Mouse (Mus musculus): ENCODE results near the gene Rad51d.

The Rad51d gene

DNA sequence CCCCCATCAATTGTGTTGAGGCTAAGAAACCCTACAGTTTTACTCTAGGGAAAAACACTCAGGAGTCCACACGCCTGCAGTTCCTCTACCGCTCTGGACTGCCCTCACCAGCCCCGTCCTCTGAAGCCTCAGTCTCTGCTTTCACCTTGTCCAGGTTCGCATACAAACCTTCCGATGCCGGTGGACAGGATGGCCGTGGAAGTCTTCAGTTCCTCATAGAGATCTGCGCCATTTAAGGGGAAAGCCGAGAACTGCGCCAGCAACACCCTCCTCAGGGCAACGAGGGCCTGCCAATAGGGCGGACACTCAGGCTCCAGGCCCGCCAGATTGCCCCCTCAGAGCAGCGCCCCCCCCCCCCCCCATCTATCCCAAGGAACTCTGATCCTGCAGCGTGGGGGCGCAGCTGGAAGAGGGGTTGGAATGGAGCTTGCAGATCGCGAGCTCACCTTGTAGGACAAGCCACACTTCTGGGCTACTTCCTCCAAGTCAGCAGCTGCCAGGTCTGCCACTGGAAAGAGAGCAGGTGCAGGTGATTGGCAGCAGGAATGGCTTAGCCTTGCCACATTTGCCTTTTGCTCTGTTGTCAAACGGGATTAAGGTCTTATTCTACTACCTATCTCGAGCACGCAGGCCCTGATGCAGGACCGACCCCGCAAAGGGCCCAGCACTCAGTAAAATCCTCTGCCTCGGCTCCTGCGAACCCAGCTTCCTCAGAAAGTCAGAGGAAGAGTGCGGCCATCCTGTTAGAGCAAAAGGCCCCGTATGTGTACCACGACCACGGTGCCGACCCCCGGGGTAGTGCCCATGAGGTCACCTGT, 681 bp downstream of the Rad51d start:
- no peak for DNase-seq

DNA sequence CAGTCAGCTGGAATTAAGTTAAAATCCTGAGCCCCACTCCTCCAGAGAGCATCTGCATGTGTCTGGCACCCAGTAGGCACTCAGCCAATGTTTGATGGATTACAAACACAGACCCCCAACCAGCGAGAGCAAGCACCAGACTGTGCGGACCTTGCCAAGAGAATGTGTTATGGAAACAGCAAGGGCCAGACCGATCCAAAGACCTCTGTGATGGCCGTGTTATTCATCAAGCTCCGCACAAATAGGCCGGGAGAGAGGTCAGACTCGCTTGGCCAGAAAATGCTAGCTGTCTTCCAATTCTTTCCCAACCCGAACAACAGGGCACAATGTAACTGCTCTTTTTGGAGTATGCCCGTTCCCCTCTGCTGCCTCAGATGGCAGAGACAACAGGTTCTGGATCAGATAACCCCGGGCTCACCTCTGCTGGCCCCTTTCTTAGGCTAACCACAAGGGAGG, 1.9 kb downstream of the Rad51d start:
- DNase-seq = no peak

DNA sequence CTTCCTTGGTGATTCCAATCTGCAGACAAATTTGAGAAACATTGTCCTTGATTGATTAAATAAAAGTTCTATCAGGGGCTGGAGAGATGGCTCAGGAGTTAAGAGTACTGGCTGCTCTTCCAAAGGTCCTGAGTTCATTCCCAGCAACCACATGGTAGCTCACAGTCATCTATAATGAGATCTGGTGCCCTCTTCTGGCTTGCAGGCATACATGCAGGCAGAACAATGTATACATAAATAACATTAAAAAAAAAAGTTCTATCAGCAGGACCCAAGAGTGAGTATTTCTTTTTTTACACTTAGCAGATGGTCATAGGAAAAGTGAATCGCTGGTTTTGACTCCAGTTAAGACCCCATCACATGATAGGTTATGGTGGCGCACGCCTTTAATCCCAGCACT, 3.9 kb downstream of the Rad51d start:
- no peak for DNase-seq

DNA sequence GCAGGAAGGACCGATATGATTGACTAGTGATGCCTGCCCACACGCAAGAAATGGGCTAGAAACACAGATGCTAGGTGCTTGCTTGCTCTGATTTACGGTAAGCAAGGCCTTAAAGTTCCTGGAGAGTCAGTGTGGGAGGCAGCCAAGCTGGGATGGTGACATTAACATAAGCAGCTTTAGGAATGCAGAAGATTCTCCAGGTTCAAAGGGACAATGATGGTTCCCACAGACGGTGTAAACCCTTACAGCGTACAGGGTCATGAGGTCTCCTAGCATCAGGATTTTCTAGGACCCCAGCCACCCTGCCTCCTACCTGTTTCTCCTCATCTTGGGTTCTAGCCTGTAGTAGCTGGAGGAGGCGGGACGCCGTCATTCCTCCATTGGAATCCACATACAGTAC, 7.2 kb downstream of the Rad51d start:
- DNase-seq = no peak

DNA sequence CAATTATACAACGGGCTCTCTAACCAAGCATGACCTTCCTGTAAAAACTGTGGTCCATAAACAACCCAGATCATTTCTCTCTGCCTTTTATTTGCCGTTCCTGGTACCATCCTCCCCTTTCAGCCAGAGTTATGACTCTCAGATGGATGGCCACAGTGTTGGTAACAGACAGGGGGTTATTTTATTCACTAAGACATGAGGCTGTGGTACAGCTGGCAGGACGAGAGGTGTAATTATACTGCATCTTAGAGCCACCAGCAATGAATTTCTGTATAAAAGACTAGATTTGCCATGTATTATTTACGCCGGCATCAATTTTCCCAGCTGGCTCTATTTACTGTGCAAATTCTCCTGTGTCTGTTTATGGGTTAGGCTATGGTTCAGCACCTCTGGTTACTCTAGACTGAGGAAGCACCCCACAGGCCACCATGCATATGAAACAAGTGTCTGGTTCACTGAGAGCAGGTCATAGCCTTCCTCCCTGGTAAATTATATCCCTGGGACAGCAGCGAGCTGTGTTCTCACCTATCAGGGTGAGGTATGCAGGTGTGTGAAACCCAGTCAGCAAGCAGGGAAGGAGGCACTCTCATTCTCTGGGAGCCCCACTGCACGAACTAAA, 12.6 kb downstream of the Rad51d start:
- no peak for DNase-seq

DNA sequence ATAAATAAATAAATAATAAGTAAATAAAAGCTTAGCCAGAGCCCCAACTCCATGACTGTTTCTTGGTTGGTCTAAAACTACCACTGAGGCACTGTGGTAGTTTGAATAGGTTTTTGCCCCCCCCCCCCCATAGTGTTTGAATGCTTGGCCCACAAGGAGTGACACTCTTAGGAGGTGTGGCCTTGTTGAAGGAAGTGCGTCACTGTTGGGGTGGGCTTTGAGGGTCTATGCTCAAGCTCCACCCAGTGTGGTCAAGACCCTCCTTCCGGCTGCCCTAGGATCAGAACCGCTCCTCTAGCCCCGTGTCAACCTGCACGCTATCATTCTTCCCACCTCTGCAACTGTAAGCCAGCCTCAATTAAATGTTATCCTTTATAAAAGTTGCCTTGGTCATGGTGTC, 14.8 kb downstream of the Rad51d start:
- no peak for DNase-seq

DNA sequence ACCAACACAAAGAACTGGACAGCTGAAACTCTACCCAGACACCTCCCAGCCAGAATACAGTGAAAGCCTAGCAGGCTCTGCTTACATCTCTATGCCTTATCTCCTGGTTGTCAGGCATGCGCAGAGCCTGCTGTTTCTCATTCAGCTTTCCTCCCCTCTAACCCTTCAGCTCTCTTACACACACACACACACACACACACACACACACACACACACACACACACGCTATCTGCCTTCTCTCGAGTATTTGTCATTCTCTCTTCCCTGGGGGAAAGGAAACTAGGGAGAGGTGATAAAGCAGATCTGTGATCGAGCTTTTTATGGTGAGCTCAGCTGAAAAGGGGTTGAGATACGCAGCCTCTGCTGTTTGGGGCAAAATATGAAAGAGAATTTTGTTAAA, 15.5 kb downstream of the Rad51d start:
- DNase-seq = no peak

DNA sequence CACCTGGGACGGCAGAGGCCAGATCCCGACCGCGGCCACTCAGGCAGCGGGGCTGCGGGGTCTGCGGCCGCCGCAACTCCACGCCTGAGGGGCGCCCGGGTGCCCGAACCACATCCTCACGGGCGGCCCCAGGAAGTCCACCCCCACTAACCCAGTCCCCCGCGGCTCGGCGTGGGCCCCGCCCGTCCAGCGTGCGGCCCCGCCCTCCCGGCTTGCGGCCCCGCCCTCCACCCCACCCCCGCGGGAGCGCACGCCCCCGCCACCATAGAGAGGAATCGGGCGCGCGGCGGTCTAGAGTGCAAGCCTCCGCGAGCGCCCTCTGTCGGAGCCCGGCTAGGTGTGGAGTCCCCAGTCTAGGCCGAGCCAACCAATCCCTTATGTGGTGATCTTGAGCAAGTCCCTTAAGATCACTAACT, 19.4 kb downstream of the Rad51d start, which contains the start of gene Rffl:
TSS of gene Rffl (minus strand) at position 180 of the 416 bp plus-strand sequence.
- peak; percentile 100 for DNase-seq

DNA sequence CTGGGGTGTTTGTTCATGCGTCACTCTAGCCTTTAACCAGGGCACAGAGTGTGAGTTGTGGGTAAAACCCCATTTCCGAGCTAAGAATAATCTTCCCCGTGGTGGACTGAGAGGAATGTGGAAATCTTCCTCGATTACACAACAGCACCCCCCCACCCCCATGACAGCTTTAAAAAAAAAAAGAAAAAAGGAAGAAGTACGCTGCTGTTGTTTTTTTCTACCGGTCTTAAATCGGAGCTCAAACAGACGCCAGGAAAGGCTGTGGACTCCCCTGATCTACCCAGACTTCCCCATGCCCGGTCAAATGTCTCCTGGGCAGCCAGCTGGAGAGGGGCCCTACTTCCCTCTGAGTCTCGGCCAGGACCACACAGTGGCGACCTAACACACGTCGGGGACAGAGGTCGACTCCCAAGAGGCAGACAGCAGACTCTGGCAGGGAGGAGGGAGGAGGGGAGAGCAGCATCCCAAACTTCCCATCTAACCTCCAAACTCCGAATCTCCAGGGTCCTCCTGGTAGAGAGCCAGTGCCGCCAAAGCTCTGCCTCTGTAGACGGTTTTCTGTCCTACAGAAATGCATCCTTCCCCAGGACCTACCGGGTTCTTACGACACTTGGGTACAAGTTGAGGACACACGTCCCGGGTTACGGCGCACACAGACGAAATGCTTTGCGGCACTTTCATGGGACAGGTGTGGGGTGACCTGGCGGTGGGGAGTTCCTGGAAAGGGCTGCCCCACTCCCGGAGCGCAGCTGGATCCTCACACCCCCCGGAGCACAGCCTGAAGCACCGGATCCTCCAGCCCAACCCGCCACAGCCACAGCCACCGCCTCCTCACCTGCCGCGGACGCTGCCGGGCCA, 20.0 kb downstream of the Rad51d start:
- DNase-seq = peak; percentile 13

DNA sequence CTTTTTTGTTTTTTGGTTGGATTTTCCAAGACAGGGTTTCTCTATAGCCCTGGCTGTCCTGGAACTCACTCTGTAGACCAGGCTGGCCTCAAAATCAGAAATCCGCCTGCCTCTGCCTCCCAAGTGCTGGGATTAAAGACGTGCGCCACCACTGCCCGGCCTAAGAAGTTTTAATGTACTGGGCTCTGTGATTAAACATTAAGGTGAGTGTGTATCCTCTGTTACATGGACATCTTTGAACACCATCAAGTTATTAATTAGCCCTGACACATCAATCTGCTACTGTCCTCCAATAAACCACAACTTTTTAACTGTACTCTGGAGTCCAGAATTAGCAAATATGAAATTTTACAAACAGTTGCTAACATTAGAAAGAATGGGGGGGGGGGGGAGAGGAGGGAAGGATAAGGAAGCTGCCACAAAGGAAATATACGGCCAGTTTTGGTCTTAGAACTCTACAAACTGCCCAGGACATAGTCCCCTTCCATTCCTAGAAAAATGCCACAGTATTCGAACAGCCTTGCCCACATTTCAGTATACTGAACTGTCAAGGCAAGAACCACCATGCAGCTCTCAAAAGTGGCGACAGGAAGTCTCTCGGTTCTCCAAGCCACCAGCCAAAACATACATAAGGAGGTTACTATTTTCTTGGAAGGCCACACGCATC, 20.8 kb downstream of the Rad51d start:
- no peak for DNase-seq

DNA sequence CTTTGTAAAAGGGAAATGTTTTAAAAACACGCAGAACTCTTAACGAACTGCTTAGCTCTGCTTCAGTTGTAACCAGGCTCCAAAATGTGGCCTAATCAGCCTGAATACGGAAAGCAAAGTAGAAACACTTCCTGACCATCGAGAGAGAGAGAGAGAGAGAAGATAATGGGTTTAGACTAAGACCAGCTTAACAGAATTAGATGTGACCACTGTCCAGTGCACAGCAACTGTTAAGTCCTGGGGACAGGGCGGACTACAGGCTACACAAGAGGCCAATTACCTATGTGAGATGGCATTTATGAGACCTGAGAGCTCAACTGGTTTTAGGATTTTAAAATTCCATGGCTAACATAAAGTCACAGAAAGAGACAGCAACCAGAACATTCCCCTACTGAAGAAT, 22.5 kb downstream of the Rad51d start:
- no peak for DNase-seq

DNA sequence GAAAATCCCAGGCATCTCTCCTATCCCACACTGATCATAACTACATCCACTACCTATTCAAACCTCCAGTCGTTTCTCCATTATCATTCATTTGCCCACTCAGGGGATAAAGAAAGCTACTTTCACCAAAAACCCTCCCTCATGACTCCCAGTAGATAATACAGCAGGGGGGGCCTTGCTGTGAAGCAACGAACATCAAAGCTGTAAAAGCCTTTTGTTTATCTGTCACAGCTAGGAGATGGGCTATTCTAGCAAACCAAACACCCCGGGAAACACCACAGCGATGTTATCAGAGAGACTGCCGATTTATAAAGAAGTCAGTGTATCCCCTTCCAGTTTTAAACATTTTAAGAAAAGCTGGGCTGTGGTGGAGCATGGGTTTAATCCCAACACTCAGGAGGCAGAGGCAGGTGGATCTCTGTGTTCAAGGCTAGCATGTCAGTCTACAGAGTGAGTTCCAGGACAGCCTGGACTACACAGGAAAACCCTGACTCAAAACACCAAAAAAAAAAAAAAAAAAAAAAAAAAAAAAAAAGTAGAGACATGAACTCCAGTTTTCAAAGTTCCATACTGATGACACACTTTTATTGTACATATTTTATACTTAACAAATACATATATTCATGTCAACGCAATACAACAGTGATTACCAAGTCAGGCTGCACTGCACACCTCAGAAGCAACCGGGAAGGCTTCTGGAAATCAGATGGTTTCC, 23.4 kb downstream of the Rad51d start:
- DNase-seq = no peak

DNA sequence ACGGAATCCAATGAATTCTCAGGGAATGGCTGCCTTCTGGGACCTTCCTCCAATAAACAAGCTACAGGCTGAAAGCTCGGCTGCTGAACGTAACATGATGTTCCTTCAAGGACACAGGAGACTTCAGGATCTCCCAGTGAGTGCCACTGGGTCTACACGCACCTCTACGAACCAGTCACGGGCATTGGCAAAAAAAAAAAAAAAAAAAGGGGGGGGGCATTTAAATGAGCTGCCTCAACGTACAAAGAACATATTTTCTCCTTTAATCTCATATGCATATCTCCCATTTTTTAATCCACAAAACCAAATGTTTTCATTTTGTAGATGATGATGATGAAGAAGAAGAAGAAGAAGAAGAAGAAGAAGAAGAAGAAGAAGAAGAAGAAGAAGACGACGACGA, 24.5 kb downstream of the Rad51d start:
- DNase-seq = no peak

DNA sequence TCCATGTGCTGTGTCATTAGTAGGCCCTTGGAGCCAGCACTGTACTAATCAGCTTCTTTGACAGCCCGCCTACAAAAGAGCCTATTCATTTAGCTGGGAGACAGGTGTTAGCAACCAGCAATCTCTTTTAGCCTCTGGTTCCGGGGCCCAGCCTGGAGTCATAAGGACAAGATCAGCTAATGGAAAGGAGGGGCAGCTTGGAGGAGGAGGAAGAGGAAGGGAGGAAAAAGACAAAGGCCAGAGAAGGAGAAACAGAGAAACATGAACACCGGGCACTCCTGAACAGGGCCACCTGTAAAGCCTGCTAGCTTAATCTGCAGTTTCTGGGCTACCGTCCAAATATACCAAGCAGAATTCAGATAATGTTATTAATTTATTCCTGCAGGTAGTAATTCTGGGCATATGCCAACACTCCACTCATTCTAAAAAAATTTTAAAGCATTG, 26.9 kb downstream of the Rad51d start:
- DNase-seq = no peak

DNA sequence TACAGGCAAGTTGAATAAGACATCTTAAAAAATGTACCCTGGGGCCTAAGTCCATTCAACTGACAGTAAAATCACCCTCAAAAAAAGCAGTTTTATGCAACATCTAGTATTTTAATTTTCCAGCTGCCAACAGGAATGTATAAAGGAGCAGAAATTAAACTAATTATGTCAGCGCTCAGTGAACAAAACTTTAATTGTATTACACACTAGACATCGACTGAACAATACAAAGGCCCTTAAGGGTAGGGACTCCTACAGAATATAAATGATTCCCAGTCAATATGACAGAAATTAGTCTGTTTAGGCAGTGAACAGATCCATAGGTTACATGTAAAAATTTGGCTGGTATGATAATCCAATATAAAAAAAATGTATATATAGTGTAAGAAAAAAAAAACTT, 27.4 kb downstream of the Rad51d start:
- DNase-seq = no peak

DNA sequence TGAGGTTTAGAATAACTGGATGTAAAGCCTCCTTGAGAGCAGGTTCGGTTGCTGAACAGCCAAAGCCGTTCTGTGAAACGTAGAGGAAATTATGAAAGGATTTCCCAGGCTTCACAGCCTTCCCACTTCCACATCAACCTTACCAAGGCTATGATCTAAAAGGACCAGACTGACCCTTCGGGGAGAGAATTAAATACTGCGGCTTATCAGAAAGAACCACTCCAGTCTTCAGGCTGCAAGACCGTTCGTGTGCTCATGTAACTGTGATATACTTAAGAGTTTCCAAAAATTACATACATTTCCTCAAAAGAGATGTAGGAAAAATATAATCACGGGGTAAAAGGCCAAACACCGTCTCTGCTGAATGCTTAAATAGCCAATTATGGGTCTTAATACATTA, 27.8 kb downstream of the Rad51d start:
- DNase-seq = no peak

DNA sequence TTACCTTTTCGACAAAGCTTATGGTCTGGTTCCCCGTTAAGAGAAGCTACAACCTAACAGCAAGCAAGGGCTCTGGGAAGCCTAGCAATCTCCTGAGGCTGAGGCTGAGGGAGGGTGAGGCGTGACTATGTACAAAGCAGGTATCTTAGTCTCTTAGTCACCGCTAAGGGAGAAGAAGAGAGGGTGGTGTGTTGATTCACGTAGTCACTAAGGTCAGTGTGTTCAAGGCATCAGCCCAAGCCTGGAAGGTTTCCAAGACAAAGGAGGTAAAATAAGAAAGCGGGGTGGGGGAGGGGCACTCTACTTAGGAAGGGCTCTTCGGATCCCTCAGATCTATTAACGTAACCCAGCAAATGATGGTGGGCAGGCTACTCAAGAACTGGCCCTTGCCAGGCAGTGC, 28.9 kb downstream of the Rad51d start:
- DNase-seq = no peak

DNA sequence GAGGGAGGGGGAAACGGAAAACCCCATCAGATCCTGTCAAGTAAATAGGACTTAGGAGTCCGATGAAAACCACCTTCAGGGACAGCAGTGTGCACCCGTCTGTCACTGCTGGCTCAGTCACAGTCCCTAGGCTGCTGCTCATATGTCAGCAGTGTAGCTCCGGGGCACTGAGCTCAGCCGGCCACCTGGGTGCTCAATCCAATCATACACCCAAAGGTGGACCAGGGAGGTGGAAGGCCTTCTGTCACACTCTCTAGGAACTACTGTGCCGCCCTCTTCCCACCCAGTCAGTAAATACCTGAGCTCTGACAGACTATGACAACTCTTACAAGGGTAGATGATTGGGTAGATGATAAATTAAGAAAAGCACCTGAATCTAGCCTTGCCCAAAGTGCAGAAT, 29.7 kb downstream of the Rad51d start:
- DNase-seq = no peak

DNA sequence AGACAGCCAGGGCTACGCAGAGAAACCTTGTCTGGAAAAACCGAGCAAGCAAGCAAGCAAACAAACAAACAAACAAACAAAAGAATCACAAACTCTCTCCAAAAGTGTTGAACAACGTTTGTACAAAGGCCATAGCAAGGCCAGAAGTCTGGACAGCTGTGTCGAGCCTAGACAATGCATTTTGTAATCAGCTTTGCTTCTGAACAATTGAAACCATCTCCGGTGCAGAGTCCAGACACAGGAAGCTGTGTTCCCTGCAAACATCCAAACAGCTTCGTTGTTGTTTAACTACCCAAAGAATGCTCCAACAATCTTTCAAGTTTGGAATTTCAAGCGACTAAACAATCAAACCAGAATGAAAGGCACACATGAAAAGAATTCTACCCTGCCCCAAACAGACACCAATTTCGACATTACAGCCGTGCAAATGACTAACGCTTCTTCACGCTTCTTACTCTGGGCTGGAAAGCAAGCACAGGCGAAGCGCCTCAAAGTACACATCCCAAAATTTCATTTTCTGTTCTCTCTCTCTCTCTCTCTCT, 33.0 kb downstream of the Rad51d start:
- DNase-seq = no peak

DNA sequence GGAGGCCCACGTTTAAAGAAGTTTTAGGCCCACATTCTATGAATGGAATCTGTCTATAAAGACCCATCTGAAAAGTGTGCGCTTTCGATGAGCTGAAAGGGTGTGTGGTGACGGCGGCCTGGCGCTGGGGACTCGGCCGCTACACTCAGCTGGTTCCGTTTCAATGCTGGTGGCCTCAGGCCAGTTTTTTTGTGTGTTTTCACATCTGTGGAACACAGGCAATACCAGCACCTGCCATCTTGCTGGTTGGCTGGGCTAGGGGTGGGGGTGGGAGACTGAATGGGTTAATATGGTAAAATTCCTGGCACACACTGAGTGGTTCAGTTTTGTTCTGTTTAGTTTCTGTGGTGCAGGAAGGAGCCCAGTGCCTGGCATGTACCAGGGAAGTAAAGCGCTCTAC, 34.4 kb downstream of the Rad51d start:
- DNase-seq = peak; percentile 38

DNA sequence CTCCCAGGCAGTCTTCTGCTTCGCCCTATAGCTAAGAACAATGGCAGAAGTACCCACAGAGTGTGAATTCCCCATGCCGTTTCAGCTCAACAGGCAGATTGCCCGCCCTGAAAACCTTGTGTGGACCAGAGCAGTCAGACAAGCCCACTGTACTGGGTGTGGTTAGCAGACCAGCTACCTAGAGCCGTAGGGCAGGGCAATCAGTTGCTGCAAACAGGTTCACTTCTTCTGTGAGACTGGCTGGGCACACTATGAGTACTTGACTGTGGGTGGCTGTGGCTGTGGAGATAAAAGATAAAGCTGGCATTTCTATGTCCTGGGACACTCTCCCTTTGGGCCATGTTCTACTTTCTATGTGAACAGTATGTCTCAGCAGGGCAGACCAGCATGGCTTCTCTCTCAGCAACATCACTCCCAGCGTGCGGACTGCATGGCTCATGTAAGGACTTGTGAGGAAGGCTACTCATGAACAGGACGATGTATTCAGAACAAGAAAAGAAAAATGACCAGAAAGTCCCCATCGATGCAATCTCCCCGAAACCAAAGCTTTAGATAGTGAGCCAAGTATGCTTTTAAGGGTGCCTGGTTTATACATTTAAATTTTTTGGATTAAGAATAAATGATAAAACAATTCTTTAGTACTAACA, 35.0 kb downstream of the Rad51d start:
- DNase-seq = no peak
